Mouse (Mus musculus): ENCODE measurements around the gene Zfp777. TPM values are rescaled to one million over a fixed set of nuclear protein-coding genes. Genes with fewer than 3 reads are reported as not detected.

Gene Zfp777
- polyA plus RNA-seq, 1 experiment from 2014 or later, result 3.1 TPM

- ATAC-seq (ENCODE audit: low read depth), result no peak
- Histone ChIP-seq H3K27me3 (no peaks in the 10 kb centered on the region), H3K27ac (no peak overlapping the region), H3K4me1 (replicated peaks) (peaks cover 21% of the 10 kb centered on the region), H3K4me3 (replicated peaks) (no peak overlapping the region), H3K9me3 (replicated peaks) (no peaks in the 10 kb centered on the region), H3K36me3 (peaks cover 61% of the 10 kb centered on the region), H3K9ac (no peak overlapping the region), H3K4me2 (no peak overlapping the region)
- DNase-seq, result no peak
- WGBS (ENCODE audit: insufficient replicate concordance), result 80% methylated on average over 14 of the region's 14 CpGs
Measured at GRCm38 (mm10) chr6:48064451-48064850, 15.7 kb upstream of the Zfp777 start.

DNA sequence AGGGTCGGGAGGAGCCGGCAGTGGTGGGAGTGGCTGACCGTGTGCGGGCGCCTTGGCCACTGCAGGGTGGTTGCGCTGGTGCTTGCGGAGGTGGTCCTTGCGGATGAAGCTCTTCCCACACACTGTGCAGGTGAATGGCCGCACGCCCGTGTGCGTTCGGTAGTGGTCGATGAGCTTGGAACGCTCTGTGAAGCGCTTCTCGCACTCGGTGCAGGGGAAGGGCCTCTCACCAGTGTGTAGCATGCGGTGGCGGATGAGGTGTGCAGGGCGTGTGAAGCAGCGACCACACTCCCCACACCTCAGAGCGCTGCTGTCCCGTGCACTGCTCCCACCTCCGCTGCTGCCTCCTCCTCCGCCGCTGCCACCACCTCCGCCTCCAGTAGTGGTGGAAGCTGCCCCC is 15.2 kb upstream of the Zfp777 start:
- no peaks in the 10 kb centered on the region for H3K27me3 ChIP-seq
- no peaks in the 10 kb centered on the region for H3K9me3 ChIP-seq (replicated peaks)
- no peak overlapping the region for H3K27ac ChIP-seq
- no peak overlapping the region for H3K4me2 ChIP-seq
- peaks cover 21% of the 10 kb centered on the region for H3K4me1 ChIP-seq (replicated peaks)
- ATAC-seq (ENCODE audit: low read depth) (no peak), DNase-seq (no peak)
- peaks cover 59% of the 10 kb centered on the region for H3K36me3 ChIP-seq
- WGBS (ENCODE audit: insufficient replicate concordance), result 89% methylated on average over 28 of the region's 28 CpGs
- H3K4me3 ChIP-seq (replicated peaks), result no peak overlapping the region
- H3K9ac ChIP-seq, result no peak overlapping the region

- Histone ChIP-seq H3K9me3 (replicated peaks) (no peaks in the 10 kb centered on the region), H3K36me3 (peaks cover 33% of the 10 kb centered on the region), H3K4me2 (no peak overlapping the region), H3K4me3 (replicated peaks) (no peak overlapping the region), H3K27ac (no peak overlapping the region), H3K27me3 (no peaks in the 10 kb centered on the region), H3K4me1 (replicated peaks) (peaks cover 20% of the 10 kb centered on the region), H3K9ac (no peak overlapping the region)
- peak; percentile 34 for DNase-seq
- ATAC-seq (ENCODE audit: low read depth), result peak; percentile 50
- WGBS (ENCODE audit: insufficient replicate concordance), result 24% methylated on average over 1 of the region's 1 CpGs
Measured at GRCm38 (mm10) chr6:48060895-48061294, 12.2 kb upstream of the Zfp777 start.

DNA sequence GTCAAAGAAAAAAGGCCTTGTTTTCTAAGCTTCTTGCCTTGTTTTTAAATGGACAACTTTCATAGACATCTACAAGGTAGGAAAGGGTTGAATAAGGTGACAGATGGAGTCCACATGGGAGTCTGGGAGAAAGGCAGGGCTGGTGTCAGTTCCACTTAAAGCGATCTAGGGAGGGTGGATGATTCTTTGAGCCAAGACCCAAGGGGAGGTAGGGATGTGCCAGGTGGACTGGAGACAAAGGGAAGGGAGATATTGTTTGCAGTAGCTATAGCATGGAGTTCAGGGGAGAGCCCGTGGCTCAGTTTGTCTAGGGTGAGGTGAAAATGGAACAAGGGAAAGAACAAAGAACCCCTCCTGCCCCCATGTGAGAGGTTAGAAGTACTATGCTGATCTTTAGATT is 11.7 kb upstream of the Zfp777 start:
- 66% methylated on average over 2 of the region's 2 CpGs for WGBS (ENCODE audit: insufficient replicate concordance)
- ATAC-seq (ENCODE audit: low read depth), result no peak
- Histone ChIP-seq H3K9ac (no peak overlapping the region), H3K4me2 (no peak overlapping the region), H3K4me1 (replicated peaks) (peaks cover 15% of the 10 kb centered on the region), H3K4me3 (replicated peaks) (no peak overlapping the region), H3K27me3 (no peaks in the 10 kb centered on the region), H3K27ac (no peak overlapping the region), H3K36me3 (peaks cover 29% of the 10 kb centered on the region), H3K9me3 (replicated peaks) (no peaks in the 10 kb centered on the region)
- no peak for DNase-seq

- H3K4me2 ChIP-seq, result no peak overlapping the region
- H3K36me3 ChIP-seq, result no peaks in the 10 kb centered on the region
- no peak overlapping the region for H3K9ac ChIP-seq
- no peak overlapping the region for H3K4me3 ChIP-seq (replicated peaks)
- WGBS (ENCODE audit: insufficient replicate concordance), result 72% methylated on average over 6 of the region's 6 CpGs
- H3K9me3 ChIP-seq (replicated peaks), result no peaks in the 10 kb centered on the region
- ATAC-seq (ENCODE audit: low read depth) (no peak), DNase-seq (no peak)
- peaks cover 25% of the 10 kb centered on the region for H3K4me1 ChIP-seq (replicated peaks)
- H3K27me3 ChIP-seq, result peaks cover 18% of the 10 kb centered on the region
- H3K27ac ChIP-seq, result no peak overlapping the region
Measured at GRCm38 (mm10) chr6:48052136-48052535, 3.4 kb upstream of the Zfp777 start.

DNA sequence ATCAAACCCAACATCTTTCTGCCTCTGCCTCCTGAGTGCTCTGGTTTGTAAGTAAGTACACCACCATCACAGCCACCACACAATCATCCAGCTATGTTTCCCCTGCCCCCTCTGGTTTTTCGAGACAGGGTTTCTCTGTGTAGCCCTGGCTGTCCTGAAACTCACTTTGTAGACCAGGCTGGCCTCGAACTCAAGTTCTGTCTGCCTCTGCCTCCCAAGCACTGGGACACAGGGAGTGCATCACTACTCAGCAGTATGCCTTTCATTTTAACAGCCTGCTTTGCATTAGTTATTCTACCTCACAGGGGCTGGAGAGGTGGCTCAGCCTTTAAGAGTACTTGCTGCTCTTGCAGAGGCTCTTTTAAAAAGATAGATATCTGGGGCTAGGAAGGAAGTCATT is 3.0 kb upstream of the Zfp777 start:
- Histone ChIP-seq H3K36me3 (no peaks in the 10 kb centered on the region), H3K27me3 (peaks cover 19% of the 10 kb centered on the region), H3K27ac (no peak overlapping the region), H3K4me3 (replicated peaks) (no peak overlapping the region), H3K9ac (no peak overlapping the region), H3K9me3 (replicated peaks) (no peaks in the 10 kb centered on the region), H3K4me2 (no peak overlapping the region), H3K4me1 (replicated peaks) (peaks cover 29% of the 10 kb centered on the region)
- WGBS (ENCODE audit: insufficient replicate concordance), result 67% methylated on average over 2 of the region's 2 CpGs
- DNase-seq, result no peak
- no peak for ATAC-seq (ENCODE audit: low read depth)

- Histone ChIP-seq H3K4me2 (peak overlapping the region; percentile 85), H3K4me3 (replicated peaks) (peak overlapping the region; percentile 80), H3K27ac (no peak overlapping the region), H3K9ac (peak overlapping the region; percentile 84), H3K9me3 (replicated peaks) (no peaks in the 10 kb centered on the region), H3K4me1 (replicated peaks) (peaks cover 31% of the 10 kb centered on the region), H3K27me3 (peaks cover 19% of the 10 kb centered on the region), H3K36me3 (peaks cover 5% of the 10 kb centered on the region)
- no peak for ATAC-seq (ENCODE audit: low read depth)
- no peak for DNase-seq
- WGBS (ENCODE audit: insufficient replicate concordance), result 31% methylated on average over 9 of the region's 9 CpGs
Measured at GRCm38 (mm10) chr6:48049273-48050065, 758 bp upstream of the Zfp777 start.

DNA sequence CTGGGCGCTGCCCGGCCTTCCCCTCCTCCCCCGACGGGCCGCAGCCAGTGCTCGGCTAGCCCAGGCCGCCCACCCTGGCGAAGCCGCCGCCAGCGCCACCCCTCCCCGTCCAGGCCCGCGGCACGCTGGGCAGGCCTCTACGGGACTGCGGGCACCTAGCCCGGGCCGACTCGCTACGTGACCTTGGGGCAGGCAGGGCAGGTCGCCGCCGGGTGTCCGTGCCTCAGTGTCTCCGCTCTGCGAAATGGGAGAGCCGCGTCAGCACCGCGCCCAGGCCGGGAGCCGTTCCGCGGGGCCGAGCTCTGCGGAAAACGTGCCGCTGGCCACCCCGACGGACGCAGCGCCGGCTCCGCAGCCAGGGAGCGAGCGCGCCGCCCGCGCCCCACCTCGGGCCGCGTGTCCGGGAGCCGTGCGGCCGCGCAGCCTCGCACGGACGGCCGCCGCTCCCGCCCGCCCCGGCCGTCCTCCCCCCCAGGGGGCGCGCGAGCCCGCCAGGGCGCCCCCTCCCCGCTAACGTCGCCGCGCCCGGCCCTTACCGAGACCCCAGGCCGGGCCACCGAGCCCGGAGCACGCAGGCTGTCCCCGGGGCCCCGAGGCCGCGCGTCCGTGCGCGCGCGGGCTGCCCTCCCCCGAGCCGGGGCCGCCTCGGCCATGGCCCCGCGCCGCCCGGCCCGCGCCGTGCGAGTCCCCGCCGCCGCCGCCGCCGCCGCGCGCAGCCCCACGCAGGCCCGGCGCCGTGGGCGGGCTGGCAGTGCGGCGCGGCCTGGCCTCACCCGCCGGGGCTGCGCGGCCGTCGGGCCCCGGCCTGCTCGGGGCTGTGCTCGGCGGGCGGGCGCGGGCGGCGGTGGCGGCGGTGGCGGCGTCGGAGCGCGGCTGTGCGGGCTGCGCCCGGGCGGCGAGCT is 1.0 kb downstream of the Zfp777 start:
- peak overlapping the region; percentile 70 for H3K27ac ChIP-seq
- H3K27me3 ChIP-seq, result peaks cover 19% of the 10 kb centered on the region
- WGBS (ENCODE audit: insufficient replicate concordance), result under 1% methylated on average over 122 of the region's 150 CpGs
- H3K4me1 ChIP-seq (replicated peaks), result peaks cover 35% of the 10 kb centered on the region
- peak overlapping the region; percentile 84 for H3K9ac ChIP-seq
- H3K36me3 ChIP-seq, result peaks cover 22% of the 10 kb centered on the region
- peak; percentile 64 for ATAC-seq (ENCODE audit: low read depth)
- no peaks in the 10 kb centered on the region for H3K9me3 ChIP-seq (replicated peaks)
- H3K4me2 ChIP-seq, result peak overlapping the region; percentile 85
- H3K4me3 ChIP-seq (replicated peaks), result peak overlapping the region; percentile 80
- peak; percentile 23 for DNase-seq

GRCm38 (mm10) chr6:48047114-48047449 is 1.6 kb downstream of the Zfp777 start:
- Histone ChIP-seq H3K36me3 (peaks cover 27% of the 10 kb centered on the region), H3K27ac (peak overlapping the region; percentile 29; the same call in 1 of the 2 replicates), H3K9ac (peak overlapping the region; percentile 84), H3K4me2 (peak overlapping the region; percentile 85), H3K4me1 (replicated peaks) (peaks cover 35% of the 10 kb centered on the region), H3K9me3 (replicated peaks) (no peaks in the 10 kb centered on the region), H3K4me3 (replicated peaks) (peak overlapping the region; percentile 80), H3K27me3 (peaks cover 19% of the 10 kb centered on the region)
- peak; percentile 17 for ATAC-seq (ENCODE audit: low read depth)
- WGBS (ENCODE audit: insufficient replicate concordance), result 7% methylated on average over 12 of the region's 12 CpGs
- DNase-seq, result no peak

- ATAC-seq (ENCODE audit: low read depth) (no peak), DNase-seq (no peak)
- Histone ChIP-seq H3K9ac (no peak overlapping the region), H3K4me3 (replicated peaks) (no peak overlapping the region), H3K27me3 (no peaks in the 10 kb centered on the region), H3K4me1 (replicated peaks) (no peaks in the 10 kb centered on the region), H3K4me2 (no peak overlapping the region), H3K27ac (no peak overlapping the region), H3K9me3 (replicated peaks) (no peaks in the 10 kb centered on the region), H3K36me3 (peaks cover 74% of the 10 kb centered on the region)
Measured at GRCm38 (mm10) chr6:48032661-48033060, 16.1 kb downstream of the Zfp777 start.

DNA sequence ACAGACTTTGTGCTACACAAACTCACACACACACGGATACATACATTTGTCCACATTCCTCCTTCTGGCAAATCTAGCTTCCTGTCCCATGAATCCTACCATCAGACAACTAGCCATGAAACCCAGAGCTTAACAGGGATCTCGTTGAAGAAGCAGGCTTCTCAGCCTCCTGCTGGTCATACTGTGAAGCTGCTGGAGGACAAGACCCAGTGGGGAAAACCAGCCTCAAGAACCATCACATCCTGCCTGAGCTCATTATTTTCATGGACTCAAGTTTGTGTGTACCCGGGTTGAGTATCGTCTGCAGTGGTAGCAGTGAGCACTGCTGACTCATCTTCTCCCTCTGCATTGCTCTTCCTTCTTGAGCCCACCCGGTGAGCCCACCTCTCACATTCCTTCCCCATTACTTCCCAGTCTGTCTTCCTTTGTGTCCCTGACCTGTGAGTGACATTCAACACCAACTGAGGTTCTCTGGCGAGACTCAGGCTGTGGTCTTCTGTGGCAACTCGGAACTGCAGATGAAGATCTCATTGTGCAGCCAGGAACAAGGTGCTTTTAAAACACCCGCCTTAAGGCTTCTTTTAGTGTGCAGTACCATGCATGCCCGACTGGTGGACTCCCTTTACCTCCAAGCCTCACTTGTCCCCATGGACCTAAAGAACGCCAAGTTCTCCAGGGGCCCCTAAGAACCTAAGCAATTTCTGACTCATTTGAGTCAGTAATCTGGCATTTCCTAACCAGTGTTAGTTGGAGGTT is 22.6 kb downstream of the Zfp777 start:
- no peaks in the 10 kb centered on the region; the same call in 1 of the 2 replicates for H3K9me3 ChIP-seq (replicated peaks)
- no peak overlapping the region for H3K9ac ChIP-seq
- no peak overlapping the region for H3K4me2 ChIP-seq
- H3K36me3 ChIP-seq, result peaks cover 71% of the 10 kb centered on the region
- DNase-seq (no peak), ATAC-seq (ENCODE audit: low read depth) (no peak)
- 73% methylated on average over 10 of the region's 10 CpGs for WGBS (ENCODE audit: insufficient replicate concordance)
- H3K27ac ChIP-seq, result no peak overlapping the region
- no peak overlapping the region for H3K4me3 ChIP-seq (replicated peaks)
- H3K27me3 ChIP-seq, result no peaks in the 10 kb centered on the region
- H3K4me1 ChIP-seq (replicated peaks), result no peaks in the 10 kb centered on the region
